Mouse (Mus musculus): ENCODE results near the gene Gnai3. TPM values are rescaled to one million over a fixed set of nuclear protein-coding genes. Genes with fewer than 3 reads are reported as not detected.

The Gnai3 gene
- polyA plus RNA-seq, 1 experiment from 2014 or later, result 65.9 TPM

GRCm38 (mm10) chr3:108092030-108092429, 53.9 kb downstream of the Gnai3 start:
- no peak for ATAC-seq (replicated peaks; ENCODE audit: insufficient number of reproducible peaks, insufficient read depth, low FRiP score, low read depth)
- Histone ChIP-seq H3K27ac (no peak overlapping the region), H3K4me3 (no peak overlapping the region), H3K4me1 (replicated peaks) (peaks cover 32% of the 10 kb centered on the region), H3K9me3 (replicated peaks) (no peaks in the 10 kb centered on the region), H3K9ac (no peak overlapping the region), H3K36me3 (no peaks in the 10 kb centered on the region), H3K27me3 (no peaks in the 10 kb centered on the region), H3K4me2 (no peak overlapping the region)
- WGBS, result 69% methylated on average over 6 of the region's 6 CpGs

GRCm38 (mm10) chr3:108090561-108090960, 55.4 kb downstream of the Gnai3 start:
- 94% methylated on average over 2 of the region's 2 CpGs for WGBS
- Histone ChIP-seq H3K4me2 (no peak overlapping the region), H3K4me1 (replicated peaks) (peaks cover 32% of the 10 kb centered on the region), H3K9me3 (replicated peaks) (no peaks in the 10 kb centered on the region), H3K27ac (no peak overlapping the region), H3K36me3 (no peaks in the 10 kb centered on the region), H3K27me3 (no peaks in the 10 kb centered on the region), H3K4me3 (no peak overlapping the region), H3K9ac (no peak overlapping the region)
- no peak for ATAC-seq (replicated peaks; ENCODE audit: insufficient number of reproducible peaks, insufficient read depth, low FRiP score, low read depth)

GRCm38 (mm10) chr3:108089916-108090315, 56.0 kb downstream of the Gnai3 start:
- Histone ChIP-seq H3K27ac (no peak overlapping the region), H3K4me3 (no peak overlapping the region), H3K4me2 (no peak overlapping the region), H3K9me3 (replicated peaks) (no peaks in the 10 kb centered on the region), H3K36me3 (no peaks in the 10 kb centered on the region), H3K27me3 (no peaks in the 10 kb centered on the region), H3K9ac (no peak overlapping the region), H3K4me1 (replicated peaks) (peaks cover 35% of the 10 kb centered on the region)
- WGBS, result 39% methylated on average over 2 of the region's 2 CpGs
- ATAC-seq (replicated peaks; ENCODE audit: insufficient number of reproducible peaks, insufficient read depth, low FRiP score, low read depth), result no peak

- Histone ChIP-seq H3K9ac (no peak overlapping the region), H3K27ac (no peak overlapping the region), H3K4me2 (no peak overlapping the region), H3K9me3 (replicated peaks) (no peaks in the 10 kb centered on the region), H3K4me1 (replicated peaks) (peaks cover 42% of the 10 kb centered on the region), H3K4me3 (no peak overlapping the region), H3K36me3 (no peaks in the 10 kb centered on the region), H3K27me3 (no peaks in the 10 kb centered on the region)
- ATAC-seq (replicated peaks; ENCODE audit: insufficient number of reproducible peaks, insufficient read depth, low FRiP score, low read depth), result no peak
- WGBS, result 34% methylated on average over 5 of the region's 5 CpGs
Observed at GRCm38 (mm10) chr3:108088842-108089380, 57.0 kb downstream of the Gnai3 start.

GRCm38 (mm10) chr3:108087329-108087728, 58.6 kb downstream of the Gnai3 start:
- peaks cover 58% of the 10 kb centered on the region for H3K4me1 ChIP-seq (replicated peaks)
- no peak overlapping the region for H3K4me3 ChIP-seq
- WGBS, result 84% methylated on average over 3 of the region's 3 CpGs
- H3K9ac ChIP-seq, result no peak overlapping the region
- peak overlapping the region; percentile 93; the same call in 1 of the 2 replicates for H3K27ac ChIP-seq
- H3K27me3 ChIP-seq, result no peaks in the 10 kb centered on the region
- H3K36me3 ChIP-seq, result no peaks in the 10 kb centered on the region
- peak overlapping the region; percentile 91; the same call in 1 of the 2 replicates for H3K4me2 ChIP-seq
- no peaks in the 10 kb centered on the region for H3K9me3 ChIP-seq (replicated peaks)
- ATAC-seq (replicated peaks; ENCODE audit: insufficient number of reproducible peaks, insufficient read depth, low FRiP score, low read depth), result no peak

GRCm38 (mm10) chr3:108086470-108086979, 59.4 kb downstream of the Gnai3 start, which contains the start of gene Ampd2:
Gene Ampd2, minus strand, starts transcription at chr3:108086651.
- ATAC-seq (replicated peaks; ENCODE audit: insufficient number of reproducible peaks, insufficient read depth, low FRiP score, low read depth), result peak; percentile 43
- Histone ChIP-seq H3K4me3 (peak within 1 kb of the TSS; percentile 77), H3K4me2 (peak within 1 kb of the TSS; percentile 91), H3K36me3 (no peaks in the 10 kb centered on the region), H3K9me3 (replicated peaks) (no peaks in the 10 kb centered on the region), H3K27me3 (no peaks in the 10 kb centered on the region), H3K27ac (peak within 1 kb of the TSS; percentile 93), H3K4me1 (replicated peaks) (peaks cover 66% of the 10 kb centered on the region), H3K9ac (peak within 1 kb of the TSS; percentile 81)
- WGBS, result under 1% methylated on average over 29 of the region's 29 CpGs

GRCm38 (mm10) chr3:108085721-108086469, 60.1 kb downstream of the Gnai3 start:
- under 1% methylated on average over 31 of the region's 31 CpGs for WGBS

GRCm38 (mm10) chr3:108085281-108085720, 60.6 kb downstream of the Gnai3 start:
- peak overlapping the region; percentile 81 for H3K9ac ChIP-seq
- ATAC-seq (replicated peaks; ENCODE audit: insufficient number of reproducible peaks, insufficient read depth, low FRiP score, low read depth), result peak; percentile 81

More at GRCm38 (mm10) chr3:108085721-108086469, 60.1 kb downstream of the Gnai3 start:
- Histone ChIP-seq H3K9ac (peak overlapping the region; percentile 81), H3K27ac (peak overlapping the region; percentile 93), H3K4me3 (peak overlapping the region; percentile 77), H3K4me1 (replicated peaks) (peaks cover 71% of the 10 kb centered on the region), H3K9me3 (replicated peaks) (no peaks in the 10 kb centered on the region), H3K36me3 (no peaks in the 10 kb centered on the region), H3K4me2 (peak overlapping the region; percentile 91), H3K27me3 (no peaks in the 10 kb centered on the region)
- ATAC-seq (replicated peaks; ENCODE audit: insufficient number of reproducible peaks, insufficient read depth, low FRiP score, low read depth), result peak; percentile 78

GRCm38 (mm10) chr3:108084767-108085270, 61.1 kb downstream of the Gnai3 start:
- Histone ChIP-seq H3K4me3 (peak overlapping the region; percentile 77), H3K27ac (peak overlapping the region; percentile 93), H3K9me3 (replicated peaks) (no peaks in the 10 kb centered on the region), H3K4me2 (peak overlapping the region; percentile 91), H3K27me3 (no peaks in the 10 kb centered on the region), H3K4me1 (replicated peaks) (peaks cover 68% of the 10 kb centered on the region), H3K36me3 (no peaks in the 10 kb centered on the region), H3K9ac (peak overlapping the region; percentile 81)
- WGBS, result 13% methylated on average over 13 of the region's 13 CpGs
- ATAC-seq (replicated peaks; ENCODE audit: insufficient number of reproducible peaks, insufficient read depth, low FRiP score, low read depth), result no peak

More at GRCm38 (mm10) chr3:108085281-108085720, 60.6 kb downstream of the Gnai3 start:
- Histone ChIP-seq H3K9me3 (replicated peaks) (no peaks in the 10 kb centered on the region), H3K27me3 (no peaks in the 10 kb centered on the region), H3K36me3 (no peaks in the 10 kb centered on the region), H3K27ac (peak overlapping the region; percentile 93), H3K4me3 (peak overlapping the region; percentile 77), H3K4me2 (peak overlapping the region; percentile 91), H3K4me1 (replicated peaks) (peaks cover 71% of the 10 kb centered on the region)
- under 1% methylated on average over 13 of the region's 14 CpGs for WGBS

GRCm38 (mm10) chr3:108083904-108084407, 62.0 kb downstream of the Gnai3 start:
- H3K4me3 ChIP-seq, result peak overlapping the region; percentile 77; the same call in 1 of the 2 replicates
- H3K9me3 ChIP-seq (replicated peaks), result no peaks in the 10 kb centered on the region
- 57% methylated on average over 4 of the region's 4 CpGs for WGBS
- peaks cover 61% of the 10 kb centered on the region for H3K4me1 ChIP-seq (replicated peaks)
- no peak overlapping the region for H3K27ac ChIP-seq
- H3K36me3 ChIP-seq, result peaks cover 4% of the 10 kb centered on the region; the same call in 1 of the 2 replicates
- ATAC-seq (replicated peaks; ENCODE audit: insufficient number of reproducible peaks, insufficient read depth, low FRiP score, low read depth), result no peak
- H3K9ac ChIP-seq, result no peak overlapping the region
- H3K4me2 ChIP-seq, result peak overlapping the region; percentile 91
- no peaks in the 10 kb centered on the region for H3K27me3 ChIP-seq

- Histone ChIP-seq H3K4me2 (no peak overlapping the region), H3K36me3 (peaks cover 9% of the 10 kb centered on the region; the same call in 1 of the 2 replicates), H3K4me3 (no peak overlapping the region), H3K27ac (peak overlapping the region; percentile 49; the same call in 1 of the 2 replicates), H3K27me3 (no peaks in the 10 kb centered on the region), H3K4me1 (replicated peaks) (peaks cover 58% of the 10 kb centered on the region), H3K9ac (peak overlapping the region; percentile 32; the same call in 1 of the 2 replicates), H3K9me3 (replicated peaks) (no peaks in the 10 kb centered on the region)
- 17% methylated on average over 2 of the region's 2 CpGs for WGBS
- no peak for ATAC-seq (replicated peaks; ENCODE audit: insufficient number of reproducible peaks, insufficient read depth, low FRiP score, low read depth)
Observed at GRCm38 (mm10) chr3:108083161-108083560, 62.8 kb downstream of the Gnai3 start.

All from heart, embryonic 15.5 days (tissue).